Mouse (Mus musculus) ES-E14 (cell line): ENCODE measurements around the gene Orc5.

ENCODE experiments used
- CHD2 ChIP-seq: IDR thresholded peaks from 2 replicates; pipeline ENCODE4 v1.6.1; 2014; ENCODE audit warnings: mild to moderate bottlenecking, low read depth, low read length, inconsistent platforms
- ZNF384 ChIP-seq: IDR thresholded peaks from 2 replicates; pipeline ENCODE4 v1.6.1; 2012; ENCODE audit warnings: low read depth, low read length, inconsistent platforms

- TF ChIP-seq CHD2 (no peak), ZNF384 (no peak)
Measured at GRCm38 (mm10) chr5:22548556-22549161, 1.6 kb downstream of the Orc5 start.
